Mouse (Mus musculus) liver, embryonic 14.5 days (tissue): ENCODE measurements around the gene Fsd1. TPM values are rescaled to one million over a fixed set of nuclear protein-coding genes. Genes with fewer than 3 reads are reported as not detected.
A peak's percentile ranks its signal among the peaks of the same experiment; 100 is the strongest.

Experiments
- ATAC-seq: fragments of 200-750 bp; cut with Nextera tagmentation; 2 replicates; pipeline ENCODE4 v1.8.0; 2017; ENCODE audit warnings: moderate number of reproducible peaks, mild to moderate bottlenecking, moderate library complexity; ENCODE audit not compliant: insufficient read depth
- DNase-seq, 3 experiments: peaks; one replicate each; pipeline ENCODE4 v3.0.0-alpha.2; 2012 to 2013; ENCODE audit warnings: low read depth in 3 of 3, low spot score in 3 of 3
- H3K27ac ChIP-seq: fragments of 300-500 bp; sonication (generic); 2 replicates; pipeline ENCODE4 v1.5.1; 2014; ENCODE audit warnings: moderate library complexity, mild to moderate bottlenecking, control low read depth, inconsistent platforms
- H3K27me3 ChIP-seq: fragments of 300-500 bp; sonication (generic); 2 replicates; pipeline ENCODE4 v1.6.1; 2014; ENCODE audit warnings: mild to moderate bottlenecking, low read length, moderate library complexity; ENCODE audit not compliant: control insufficient read depth, insufficient read depth
- H3K36me3 ChIP-seq: fragments of 300-500 bp; sonication (generic); replicated peaks from 2 replicates; pipeline ENCODE4 v1.6.1; 2014; ENCODE audit warnings: low read depth; ENCODE audit not compliant: control insufficient read depth, insufficient read depth
- H3K4me1 ChIP-seq, 2 experiments: fragments of 200-500 bp in 1 of 2; fragments of 300-500 bp in 1 of 2; sonication (generic) in 1 of 2; replicated peaks; 2 replicates each; pipeline ENCODE4 v1.6.1; 2012 to 2014; ENCODE audit warnings: antibody characterized with exemption in 1 of 2, inconsistent platforms in 1 of 2, low read length in 1 of 2; ENCODE audit not compliant: control insufficient read depth in 2 of 2, insufficient read depth in 2 of 2
- H3K4me2 ChIP-seq: fragments of 300-500 bp; sonication (generic); 2 replicates; pipeline ENCODE4 v1.6.1; 2014; ENCODE audit warnings: low read depth, mild to moderate bottlenecking, control low read depth, moderate library complexity
- H3K4me3 ChIP-seq, 2 experiments: fragments of 200-500 bp in 1 of 2; fragments of 300-500 bp in 1 of 2; sonication (generic) in 1 of 2; 2 replicates each; pipeline ENCODE4 v1.5.1; 2012 to 2014; ENCODE audit warnings: low read depth in 2 of 2, low read length in 2 of 2, mild to moderate bottlenecking in 2 of 2, control low read depth in 1 of 2, inconsistent platforms in 1 of 2, moderate library complexity in 1 of 2; ENCODE audit not compliant: insufficient read depth in 1 of 2
- H3K9ac ChIP-seq: fragments of 300-500 bp; sonication (generic); replicated peaks from 2 replicates; pipeline ENCODE4 v1.6.1; 2014; ENCODE audit warnings: mild to moderate bottlenecking, control low read depth, moderate library complexity
- H3K9me3 ChIP-seq: fragments of 300-500 bp; sonication (generic); 2 replicates; pipeline ENCODE4 v1.6.1; 2016; ENCODE audit warnings: low read length, mixed read lengths; ENCODE audit not compliant: control insufficient read depth
- CTCF ChIP-seq: IDR thresholded peaks from 2 replicates; pipeline ENCODE4 v1.5.1; 2016; ENCODE audit warnings: antibody characterized with exemption, low read depth, control low read depth
- EP300 ChIP-seq: IDR thresholded peaks from 2 replicates; pipeline ENCODE4 v1.6.1; 2016; ENCODE audit warnings: antibody characterized with exemption, low read depth
- WGBS: fragments of 180-500 bp; shearing (Covaris S2); extraction: QIAGEN DNeasy Blood & Tissue Kit; methylation state at CpG from one replicate; pipeline ENCODE4 v1.1.7; 2014; ENCODE audit not compliant: insufficient replicate concordance; 5-methylcytosine and 5-hydroxymethylcytosine counted together
- polyA plus RNA-seq, 2 experiments: library from polyadenylated mRNA; depleted of rRNA in 1 of 2; stranded (reverse) in 1 of 2; unstranded in 1 of 2; fragments of >200 nt; fragmentation: Nextera tagmentation in 1 of 2; extraction: Ambion mirVana in 1 of 2; gene quantifications; 2 replicates each; pipeline versions ENCODE4 v1.2.1 to v1.2.3; 2012 to 2014

Fsd1 gene
- polyA plus RNA-seq, 2 experiments = 0.19 to 0.30 TPM

GRCm38 (mm10) chr17:56030238-56030870, 44.0 kb downstream of the Fsd1 start:
- Histone ChIP-seq H3K4me1 (peaks cover 8 to 25% of the 10 kb centered on the region in 2 experiments), H3K36me3 (no peaks in the 10 kb centered on the region), H3K9ac (no peak overlapping the region)

DNA sequence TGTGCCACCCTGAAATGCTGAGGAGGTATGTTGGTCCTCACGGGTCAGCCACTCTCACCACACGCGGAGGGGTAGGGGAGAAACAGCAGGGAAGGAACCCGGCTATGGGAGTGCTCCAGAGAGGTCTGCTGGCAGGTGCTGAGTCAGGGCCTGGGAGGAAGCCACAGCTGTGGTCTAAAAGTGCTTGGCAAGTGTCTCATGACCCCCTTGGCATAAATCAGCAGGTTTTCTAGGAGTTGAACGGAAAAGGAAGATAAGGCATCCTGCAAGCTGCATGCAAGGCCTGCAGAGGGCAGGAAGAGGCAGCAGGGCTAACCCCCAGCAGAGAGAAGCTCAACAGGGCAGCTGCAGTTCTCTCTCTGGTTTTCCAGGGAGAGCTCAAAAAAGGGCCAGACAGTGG, 44.6 kb downstream of the Fsd1 start:
- H3K4me3 ChIP-seq = no peak overlapping the region
- peak; percentile 42 for ATAC-seq
- no peaks in the 10 kb centered on the region for H3K27me3 ChIP-seq
- no peak for DNase-seq
- 15% methylated on average over 5 of the region's 5 CpGs for WGBS
- no peaks in the 10 kb centered on the region for H3K9me3 ChIP-seq
- H3K4me1 ChIP-seq = peaks cover 8 to 24% of the 10 kb centered on the region in 2 experiments
- H3K9ac ChIP-seq = no peak overlapping the region
- TF ChIP-seq CTCF = peak; percentile 46
- no peak for TF ChIP-seq EP300
- no peak overlapping the region for H3K27ac ChIP-seq
- no peaks in the 10 kb centered on the region for H3K36me3 ChIP-seq
- no peak overlapping the region for H3K4me2 ChIP-seq

More at GRCm38 (mm10) chr17:56030238-56030870, 44.0 kb downstream of the Fsd1 start:
- no peaks in the 10 kb centered on the region for H3K9me3 ChIP-seq
- H3K4me2 ChIP-seq = no peak overlapping the region
- no peak for ATAC-seq
- no peak for TF ChIP-seq CTCF
- no peak for TF ChIP-seq EP300
- 78% methylated on average over 9 of the region's 9 CpGs for WGBS
- no peaks in the 10 kb centered on the region for H3K27me3 ChIP-seq
- DNase-seq = no peak
- H3K4me3 ChIP-seq = no peak overlapping the region
- H3K27ac ChIP-seq = no peak overlapping the region

DNA sequence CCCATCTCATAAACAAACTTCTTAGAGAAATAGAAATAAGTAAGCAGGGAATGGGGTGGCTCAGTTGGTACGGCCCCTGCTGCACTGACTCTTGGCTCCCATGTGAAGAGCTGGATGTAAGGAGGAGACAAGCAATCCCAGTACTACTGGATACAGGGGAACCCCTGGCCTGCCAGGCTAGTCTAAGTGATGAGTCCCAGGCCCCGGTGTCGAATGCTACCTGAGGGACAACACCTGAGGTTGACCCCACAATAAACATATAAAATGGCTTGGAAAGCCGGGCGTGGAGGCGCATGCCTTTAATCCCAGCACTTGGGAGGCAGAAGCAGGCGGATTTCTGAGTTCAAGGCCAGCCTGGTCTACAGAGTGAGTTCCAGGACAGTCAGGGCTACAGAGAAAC, 45.1 kb downstream of the Fsd1 start:
- Histone ChIP-seq H3K36me3 (no peaks in the 10 kb centered on the region), H3K4me3 (no peak overlapping the region), H3K27me3 (no peaks in the 10 kb centered on the region), H3K9me3 (no peaks in the 10 kb centered on the region), H3K9ac (no peak overlapping the region), H3K4me1 (peaks cover 8 to 24% of the 10 kb centered on the region in 2 experiments), H3K27ac (no peak overlapping the region), H3K4me2 (no peak overlapping the region)
- DNase-seq = no peak
- 80% methylated on average over 7 of the region's 7 CpGs for WGBS
- TF ChIP-seq EP300 (no peak), CTCF (no peak)
- ATAC-seq = no peak

DNA sequence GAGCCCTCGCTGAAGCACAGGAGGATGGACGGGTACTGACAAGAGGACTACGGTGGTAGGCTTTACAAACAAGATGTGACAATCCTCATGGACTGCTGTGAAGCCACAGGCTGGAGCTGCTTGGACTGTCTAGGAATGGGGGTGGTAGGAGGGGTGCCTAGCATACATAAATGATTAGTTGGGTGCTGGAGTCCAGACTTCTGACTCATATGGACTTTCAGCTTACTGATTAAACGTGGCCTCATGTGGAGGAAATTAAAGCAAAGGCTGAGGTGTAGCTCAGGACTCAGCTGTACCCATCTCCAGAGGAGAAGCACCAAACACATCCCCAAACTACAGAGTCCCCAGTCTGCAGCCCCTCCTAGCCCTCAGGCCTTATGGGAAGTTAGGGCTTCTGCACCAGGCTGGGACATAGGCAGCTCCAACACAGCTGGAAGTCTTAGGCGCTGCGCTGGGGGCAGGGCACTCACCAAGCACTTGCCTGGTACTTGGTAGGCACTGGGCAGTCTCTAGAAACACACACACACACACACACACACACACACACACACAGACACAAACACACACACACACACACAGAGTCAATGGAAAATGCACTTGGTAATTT, 45.9 kb downstream of the Fsd1 start:
- ATAC-seq (no peak), DNase-seq (no peak)
- WGBS = 74% methylated on average over 6 of the region's 6 CpGs
- Histone ChIP-seq H3K9me3 (no peaks in the 10 kb centered on the region), H3K4me3 (no peak overlapping the region), H3K27ac (no peak overlapping the region), H3K4me1 (peaks cover 12 to 28% of the 10 kb centered on the region in 2 experiments), H3K4me2 (no peak overlapping the region; the same call in 1 of the 2 replicates), H3K9ac (no peak overlapping the region), H3K27me3 (no peaks in the 10 kb centered on the region), H3K36me3 (no peaks in the 10 kb centered on the region)
- no peak for TF ChIP-seq CTCF
- no peak for TF ChIP-seq EP300

GRCm38 (mm10) chr17:56032831-56033230, 46.5 kb downstream of the Fsd1 start:
- H3K27ac ChIP-seq = no peak overlapping the region
- H3K9me3 ChIP-seq = no peaks in the 10 kb centered on the region
- DNase-seq = no peak
- no peak overlapping the region for H3K4me3 ChIP-seq
- no peak overlapping the region for H3K9ac ChIP-seq
- no peak for ATAC-seq
- no peaks in the 10 kb centered on the region for H3K27me3 ChIP-seq
- H3K36me3 ChIP-seq = no peaks in the 10 kb centered on the region
- 58% methylated on average over 7 of the region's 7 CpGs for WGBS
- H3K4me1 ChIP-seq = peaks cover 14 to 29% of the 10 kb centered on the region in 2 experiments
- H3K4me2 ChIP-seq = no peak overlapping the region
- no peak for TF ChIP-seq EP300
- no peak for TF ChIP-seq CTCF
